Mouse (Mus musculus): ENCODE measurements around the gene Fam81a. TPM values are rescaled to one million over a fixed set of nuclear protein-coding genes. Genes with fewer than 3 reads are reported as not detected.

The Fam81a gene
- polyA plus RNA-seq, 1 experiment from 2014 or later, result 20.9 TPM

GRCm38 (mm10) chr9:70135186-70135585, 7.2 kb downstream of the Fam81a start:
- Histone ChIP-seq H3K9ac (ENCODE audit: low read depth, low read length) (no peak overlapping the region), H3K4me3 (ENCODE audit: low read depth, low read length) (no peak overlapping the region), H3K4me1 (ENCODE audit: control insufficient read depth, insufficient read depth, low read length) (peaks cover 5% of the 10 kb centered on the region), H3K27ac (ENCODE audit: low read depth, low read length) (no peak overlapping the region), H3K36me3 (ENCODE audit: control insufficient read depth, insufficient read depth, low read length) (no peaks in the 10 kb centered on the region), H3K27me3 (ENCODE audit: control insufficient read depth, insufficient read depth, low read length) (peaks cover 2% of the 10 kb centered on the region; the same call in 1 of the 2 replicates), H3K4me2 (no peak overlapping the region), H3K9me3 (replicated peaks; ENCODE audit: control insufficient read depth, low read length) (no peaks in the 10 kb centered on the region)
- WGBS (ENCODE audit: insufficient replicate concordance), result 70% methylated on average over 1 of the region's 1 CpGs
- no peak for ATAC-seq (replicated peaks; ENCODE audit: insufficient number of reproducible peaks, low FRiP score, low TSS enrichment)

GRCm38 (mm10) chr9:70134716-70135115, 7.6 kb downstream of the Fam81a start:
- Histone ChIP-seq H3K9ac (ENCODE audit: low read depth, low read length) (no peak overlapping the region), H3K4me2 (no peak overlapping the region), H3K4me3 (ENCODE audit: low read depth, low read length) (no peak overlapping the region), H3K9me3 (replicated peaks; ENCODE audit: control insufficient read depth, low read length) (no peaks in the 10 kb centered on the region), H3K27me3 (ENCODE audit: control insufficient read depth, insufficient read depth, low read length) (peaks cover 2% of the 10 kb centered on the region; the same call in 1 of the 2 replicates), H3K4me1 (ENCODE audit: control insufficient read depth, insufficient read depth, low read length) (peaks cover 5% of the 10 kb centered on the region), H3K27ac (ENCODE audit: low read depth, low read length) (no peak overlapping the region), H3K36me3 (ENCODE audit: control insufficient read depth, insufficient read depth, low read length) (no peaks in the 10 kb centered on the region)
- no peak for ATAC-seq (replicated peaks; ENCODE audit: insufficient number of reproducible peaks, low FRiP score, low TSS enrichment)
- WGBS (ENCODE audit: insufficient replicate concordance), result 61% methylated on average over 5 of the region's 5 CpGs

DNA sequence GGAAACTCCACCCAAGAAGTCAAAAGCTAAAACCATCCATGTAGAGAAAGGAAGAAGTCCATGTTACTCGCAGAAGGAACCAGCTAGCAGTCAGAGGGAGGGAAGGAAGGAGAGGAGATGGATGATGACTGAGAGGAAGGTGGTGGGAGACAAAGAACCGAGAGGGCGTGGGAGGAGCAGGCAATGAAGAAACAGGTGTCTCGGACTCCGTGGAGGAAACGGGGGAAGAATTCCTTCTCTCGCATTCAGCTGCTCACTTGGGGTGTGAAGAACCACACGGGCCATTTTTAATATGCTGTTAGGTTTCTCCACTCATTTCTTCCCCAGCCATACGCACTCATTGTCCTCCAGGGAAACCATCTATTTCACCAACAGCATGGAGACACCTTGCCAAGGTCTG, 8.1 kb downstream of the Fam81a start:
- Histone ChIP-seq H3K27ac (ENCODE audit: low read depth, low read length) (no peak overlapping the region), H3K9ac (ENCODE audit: low read depth, low read length) (no peak overlapping the region), H3K4me1 (ENCODE audit: control insufficient read depth, insufficient read depth, low read length) (peaks cover under 1% of the 10 kb centered on the region), H3K27me3 (ENCODE audit: control insufficient read depth, insufficient read depth, low read length) (peaks cover 2% of the 10 kb centered on the region; the same call in 1 of the 2 replicates), H3K9me3 (replicated peaks; ENCODE audit: control insufficient read depth, low read length) (no peaks in the 10 kb centered on the region), H3K4me3 (ENCODE audit: low read depth, low read length) (no peak overlapping the region), H3K36me3 (ENCODE audit: control insufficient read depth, insufficient read depth, low read length) (no peaks in the 10 kb centered on the region), H3K4me2 (no peak overlapping the region)
- no peak for ATAC-seq (replicated peaks; ENCODE audit: insufficient number of reproducible peaks, low FRiP score, low TSS enrichment)
- WGBS (ENCODE audit: insufficient replicate concordance), result 77% methylated on average over 9 of the region's 9 CpGs

- whole genome bisulfite sequencing (ENCODE audit: insufficient replicate concordance), result 88% methylated on average over 5 of the region's 5 CpGs
- Histone ChIP-seq H3K4me1 (ENCODE audit: control insufficient read depth, insufficient read depth, low read length) (no peaks in the 10 kb centered on the region), H3K9me3 (replicated peaks; ENCODE audit: control insufficient read depth, low read length) (no peaks in the 10 kb centered on the region), H3K4me2 (no peak overlapping the region), H3K27me3 (ENCODE audit: control insufficient read depth, insufficient read depth, low read length) (no peaks in the 10 kb centered on the region), H3K4me3 (ENCODE audit: low read depth, low read length) (no peak overlapping the region), H3K27ac (ENCODE audit: low read depth, low read length) (no peak overlapping the region), H3K9ac (ENCODE audit: low read depth, low read length) (no peak overlapping the region), H3K36me3 (ENCODE audit: control insufficient read depth, insufficient read depth, low read length) (no peaks in the 10 kb centered on the region)
- ATAC-seq (replicated peaks; ENCODE audit: insufficient number of reproducible peaks, low FRiP score, low TSS enrichment), result no peak
Measured at GRCm38 (mm10) chr9:70130786-70131185, 11.6 kb downstream of the Fam81a start.

DNA sequence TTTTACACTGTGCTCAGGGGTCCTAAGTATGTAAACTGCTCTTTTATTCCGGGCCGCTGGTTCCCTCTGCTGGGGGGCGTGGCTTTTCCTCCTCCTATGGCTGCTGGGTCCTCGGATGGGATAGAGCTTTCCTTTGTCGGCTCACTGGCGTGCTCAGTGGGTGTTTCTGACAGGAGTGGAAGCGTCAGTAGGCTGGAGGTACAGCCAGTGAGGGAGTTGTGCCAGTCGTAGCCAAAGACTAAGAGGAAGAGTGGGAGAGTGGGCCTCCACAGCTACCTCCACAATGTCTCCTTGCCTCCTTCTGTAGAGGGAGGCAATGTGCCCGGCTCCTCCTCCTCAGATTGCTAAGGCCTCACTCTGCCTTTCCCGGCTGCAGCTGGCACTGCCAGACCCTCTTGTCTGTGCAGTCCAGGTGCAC, 30.5 kb downstream of the Fam81a start:
- Histone ChIP-seq H3K27ac (ENCODE audit: low read depth, low read length) (no peak overlapping the region), H3K27me3 (ENCODE audit: control insufficient read depth, insufficient read depth, low read length) (no peaks in the 10 kb centered on the region; the same call in 1 of the 2 replicates), H3K4me2 (peak overlapping the region; percentile 56), H3K36me3 (ENCODE audit: control insufficient read depth, insufficient read depth, low read length) (no peaks in the 10 kb centered on the region), H3K9me3 (replicated peaks; ENCODE audit: control insufficient read depth, low read length) (no peaks in the 10 kb centered on the region), H3K9ac (ENCODE audit: low read depth, low read length) (0 out of 2 replicates have a peak overlapping the region, but pooled peaks have one; percentile 22), H3K4me3 (ENCODE audit: low read depth, low read length) (peak overlapping the region; percentile 29), H3K4me1 (ENCODE audit: control insufficient read depth, insufficient read depth, low read length) (no peaks in the 10 kb centered on the region)
- WGBS (ENCODE audit: insufficient replicate concordance), result 4% methylated on average over 10 of the region's 10 CpGs
- no peak for ATAC-seq (replicated peaks; ENCODE audit: insufficient number of reproducible peaks, low FRiP score, low TSS enrichment)

DNA sequence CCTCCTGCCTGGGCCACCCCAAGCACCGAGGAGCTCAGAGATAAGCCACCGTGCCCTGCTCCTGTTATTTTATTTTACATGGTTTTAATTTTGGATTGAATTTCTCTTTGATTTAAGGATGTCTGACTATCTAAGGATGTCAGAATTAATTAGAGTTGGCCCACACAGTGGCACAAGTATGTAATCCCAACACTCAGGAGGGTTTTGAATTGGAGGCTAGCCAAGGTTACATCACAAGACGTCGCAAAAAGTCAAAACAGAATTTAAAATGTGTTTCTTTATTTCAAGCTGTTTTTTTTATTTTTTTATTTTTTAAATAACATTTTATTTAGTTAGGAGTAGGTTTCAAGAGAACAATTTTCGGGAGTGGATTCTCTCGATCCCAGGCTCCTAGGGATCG, 31.5 kb downstream of the Fam81a start:
- no peaks in the 10 kb centered on the region for H3K9me3 ChIP-seq (replicated peaks; ENCODE audit: control insufficient read depth, low read length)
- ATAC-seq (replicated peaks; ENCODE audit: insufficient number of reproducible peaks, low FRiP score, low TSS enrichment), result no peak
- H3K4me1 ChIP-seq (ENCODE audit: control insufficient read depth, insufficient read depth, low read length), result no peaks in the 10 kb centered on the region
- H3K4me2 ChIP-seq, result no peak overlapping the region
- H3K27ac ChIP-seq (ENCODE audit: low read depth, low read length), result no peak overlapping the region
- 65% methylated on average over 7 of the region's 7 CpGs for WGBS (ENCODE audit: insufficient replicate concordance)
- no peaks in the 10 kb centered on the region; the same call in 1 of the 2 replicates for H3K27me3 ChIP-seq (ENCODE audit: control insufficient read depth, insufficient read depth, low read length)
- H3K9ac ChIP-seq (ENCODE audit: low read depth, low read length), result no peak overlapping the region
- H3K36me3 ChIP-seq (ENCODE audit: control insufficient read depth, insufficient read depth, low read length), result no peaks in the 10 kb centered on the region
- no peak overlapping the region for H3K4me3 ChIP-seq (ENCODE audit: low read depth, low read length)

- Histone ChIP-seq H3K36me3 (ENCODE audit: control insufficient read depth, insufficient read depth, low read length) (no peaks in the 10 kb centered on the region), H3K27ac (ENCODE audit: low read depth, low read length) (no peak overlapping the region), H3K27me3 (ENCODE audit: control insufficient read depth, insufficient read depth, low read length) (no peaks in the 10 kb centered on the region; the same call in 1 of the 2 replicates), H3K4me2 (no peak overlapping the region), H3K4me3 (ENCODE audit: low read depth, low read length) (no peak overlapping the region), H3K9ac (ENCODE audit: low read depth, low read length) (no peak overlapping the region), H3K4me1 (ENCODE audit: control insufficient read depth, insufficient read depth, low read length) (no peaks in the 10 kb centered on the region), H3K9me3 (replicated peaks; ENCODE audit: control insufficient read depth, low read length) (no peaks in the 10 kb centered on the region)
- 13% methylated on average over 3 of the region's 3 CpGs for WGBS (ENCODE audit: insufficient replicate concordance)
- ATAC-seq (replicated peaks; ENCODE audit: insufficient number of reproducible peaks, low FRiP score, low TSS enrichment), result 0 out of 2 replicates have a peak, but pooled peaks have one; percentile 52
Measured at GRCm38 (mm10) chr9:70109279-70109678, 33.1 kb downstream of the Fam81a start.

DNA sequence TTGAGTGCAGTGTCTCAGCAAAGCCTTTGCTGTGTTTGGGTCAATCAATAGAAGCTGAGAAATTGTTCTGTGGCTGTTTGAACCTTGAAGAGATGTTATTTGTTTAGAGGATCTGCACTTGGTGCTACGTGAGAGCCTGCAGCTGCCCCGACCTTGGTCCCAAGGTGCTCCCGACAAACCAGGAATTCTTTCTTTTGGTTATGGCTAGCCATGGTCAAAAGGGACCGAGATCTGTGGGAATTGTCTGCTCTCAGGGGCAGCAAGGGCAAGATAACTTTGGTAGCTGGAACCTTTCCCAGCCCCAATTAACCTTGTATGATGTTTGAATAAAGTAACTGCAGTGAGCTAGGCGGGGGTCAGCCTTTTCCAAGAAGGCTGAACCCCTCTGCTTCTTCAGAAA, 34.2 kb downstream of the Fam81a start:
- H3K9ac ChIP-seq (ENCODE audit: low read depth, low read length), result no peak overlapping the region
- no peak for ATAC-seq (replicated peaks; ENCODE audit: insufficient number of reproducible peaks, low FRiP score, low TSS enrichment)
- H3K27ac ChIP-seq (ENCODE audit: low read depth, low read length), result no peak overlapping the region
- no peak overlapping the region for H3K4me3 ChIP-seq (ENCODE audit: low read depth, low read length)
- no peaks in the 10 kb centered on the region for H3K4me1 ChIP-seq (ENCODE audit: control insufficient read depth, insufficient read depth, low read length)
- no peaks in the 10 kb centered on the region for H3K36me3 ChIP-seq (ENCODE audit: control insufficient read depth, insufficient read depth, low read length)
- no peak overlapping the region for H3K4me2 ChIP-seq
- 77% methylated on average over 5 of the region's 5 CpGs for WGBS (ENCODE audit: insufficient replicate concordance)
- H3K27me3 ChIP-seq (ENCODE audit: control insufficient read depth, insufficient read depth, low read length), result no peaks in the 10 kb centered on the region; the same call in 1 of the 2 replicates
- no peaks in the 10 kb centered on the region for H3K9me3 ChIP-seq (replicated peaks; ENCODE audit: control insufficient read depth, low read length)

- H3K36me3 ChIP-seq (ENCODE audit: control insufficient read depth, insufficient read depth, low read length), result no peaks in the 10 kb centered on the region
- no peak for ATAC-seq (replicated peaks; ENCODE audit: insufficient number of reproducible peaks, low FRiP score, low TSS enrichment)
- H3K4me1 ChIP-seq (ENCODE audit: control insufficient read depth, insufficient read depth, low read length), result no peaks in the 10 kb centered on the region
- no peaks in the 10 kb centered on the region for H3K9me3 ChIP-seq (replicated peaks; ENCODE audit: control insufficient read depth, low read length)
- H3K4me2 ChIP-seq, result no peak overlapping the region
- H3K27me3 ChIP-seq (ENCODE audit: control insufficient read depth, insufficient read depth, low read length), result no peaks in the 10 kb centered on the region
- 65% methylated on average over 5 of the region's 5 CpGs for WGBS (ENCODE audit: insufficient replicate concordance)
- H3K27ac ChIP-seq (ENCODE audit: low read depth, low read length), result no peak overlapping the region
- H3K9ac ChIP-seq (ENCODE audit: low read depth, low read length), result no peak overlapping the region
- H3K4me3 ChIP-seq (ENCODE audit: low read depth, low read length), result no peak overlapping the region
Measured at GRCm38 (mm10) chr9:70105573-70105972, 36.8 kb downstream of the Fam81a start.
